Mouse (Mus musculus): ENCODE measurements around the gene Nectin4. TPM values are rescaled to one million over a fixed set of nuclear protein-coding genes. Genes with fewer than 3 reads are reported as not detected.

Gene Nectin4
- polyA plus RNA-seq, 1 experiment from 2014 or later = 18.7 TPM

GRCm38 (mm10) chr1:171345225-171346094 is 24.4 kb upstream of the Nectin4 start, which contains the start of the genes Nit1 and Pfdn2:
Gene Nit1, minus strand, starts transcription at chr1:171345646.
Gene Pfdn2, plus strand, starts transcription at chr1:171345670.
- Histone ChIP-seq H3K4me3 (ENCODE audit: inconsistent target) (peak within 1 kb of the TSS; percentile 99), H3K36me3 (ENCODE audit: inconsistent target) (peaks cover 26% of the 10 kb centered on the region; the same call in 1 of the 2 replicates), H3K27ac (peak within 1 kb of the TSS; percentile 65), H3K79me2 (ENCODE audit: inconsistent target) (peaks cover 57% of the 10 kb centered on the region)
- WGBS (ENCODE audit: missing documents) = under 1% methylated on average over 53 of the region's 53 CpGs

GRCm38 (mm10) chr1:171346095-171346450 is 23.8 kb upstream of the Nectin4 start:
- H3K27ac ChIP-seq = peak overlapping the region; percentile 65
- 2% methylated on average over 14 of the region's 14 CpGs for WGBS (ENCODE audit: missing documents)
- peaks cover 22% of the 10 kb centered on the region; the same call in 1 of the 2 replicates for H3K36me3 ChIP-seq (ENCODE audit: inconsistent target)
- peak overlapping the region; percentile 99 for H3K4me3 ChIP-seq (ENCODE audit: inconsistent target)
- H3K79me2 ChIP-seq (ENCODE audit: inconsistent target) = peaks cover 63% of the 10 kb centered on the region

- Histone ChIP-seq H3K79me2 (ENCODE audit: inconsistent target) (peaks cover 89% of the 10 kb centered on the region), H3K27ac (no peak overlapping the region), H3K36me3 (ENCODE audit: inconsistent target) (no peaks in the 10 kb centered on the region), H3K4me3 (ENCODE audit: inconsistent target) (no peak overlapping the region)
- 89% methylated on average over 3 of the region's 3 CpGs for WGBS (ENCODE audit: missing documents)
These were observed 21.2 kb upstream of the Nectin4 start for GRCm38 (mm10) chr1:171348665-171349064.

GRCm38 (mm10) chr1:171349210-171349609 is 20.7 kb upstream of the Nectin4 start:
- Histone ChIP-seq H3K36me3 (ENCODE audit: inconsistent target) (no peaks in the 10 kb centered on the region), H3K79me2 (ENCODE audit: inconsistent target) (peaks cover 94% of the 10 kb centered on the region), H3K27ac (no peak overlapping the region), H3K4me3 (ENCODE audit: inconsistent target) (no peak overlapping the region)
- WGBS (ENCODE audit: missing documents) = 93% methylated on average over 2 of the region's 2 CpGs

GRCm38 (mm10) chr1:171355812-171356340 is 14.0 kb upstream of the Nectin4 start:
- 76% methylated on average over 5 of the region's 5 CpGs for WGBS (ENCODE audit: missing documents)
- H3K36me3 ChIP-seq (ENCODE audit: inconsistent target) = peaks cover 29% of the 10 kb centered on the region; the same call in 1 of the 2 replicates

GRCm38 (mm10) chr1:171356814-171357213 is 13.1 kb upstream of the Nectin4 start:
- peaks cover 29% of the 10 kb centered on the region; the same call in 1 of the 2 replicates for H3K36me3 ChIP-seq (ENCODE audit: inconsistent target)
- H3K4me3 ChIP-seq (ENCODE audit: inconsistent target) = no peak overlapping the region
- no peak overlapping the region for H3K27ac ChIP-seq
- 100% methylated on average over 2 of the region's 2 CpGs for WGBS (ENCODE audit: missing documents)
- H3K79me2 ChIP-seq (ENCODE audit: inconsistent target) = peaks cover 46% of the 10 kb centered on the region

More at GRCm38 (mm10) chr1:171355812-171356340, 14.0 kb upstream of the Nectin4 start:
- Histone ChIP-seq H3K79me2 (ENCODE audit: inconsistent target) (peaks cover 55% of the 10 kb centered on the region), H3K4me3 (ENCODE audit: inconsistent target) (no peak overlapping the region), H3K27ac (no peak overlapping the region)

- 82% methylated on average over 3 of the region's 4 CpGs for WGBS (ENCODE audit: missing documents)
These were observed 11.5 kb upstream of the Nectin4 start for GRCm38 (mm10) chr1:171358421-171358820.

GRCm38 (mm10) chr1:171360253-171360652 is 9.6 kb upstream of the Nectin4 start:
- H3K79me2 ChIP-seq (ENCODE audit: inconsistent target) = peaks cover 11% of the 10 kb centered on the region; the same call in 1 of the 2 replicates
- peak overlapping the region; percentile 23; the same call in 1 of the 2 replicates for H3K4me3 ChIP-seq (ENCODE audit: inconsistent target)
- no peak overlapping the region for H3K27ac ChIP-seq
- WGBS (ENCODE audit: missing documents) = 33% methylated on average over 26 of the region's 26 CpGs
- peaks cover 29% of the 10 kb centered on the region; the same call in 1 of the 2 replicates for H3K36me3 ChIP-seq (ENCODE audit: inconsistent target)

More at GRCm38 (mm10) chr1:171358421-171358820, 11.5 kb upstream of the Nectin4 start:
- Histone ChIP-seq H3K27ac (no peak overlapping the region), H3K4me3 (ENCODE audit: inconsistent target) (no peak overlapping the region), H3K36me3 (ENCODE audit: inconsistent target) (peaks cover 29% of the 10 kb centered on the region; the same call in 1 of the 2 replicates), H3K79me2 (ENCODE audit: inconsistent target) (peaks cover 29% of the 10 kb centered on the region)

GRCm38 (mm10) chr1:171360656-171361055 is 9.2 kb upstream of the Nectin4 start, which contains the start of gene Klhdc9:
Gene Klhdc9, minus strand, starts transcription at chr1:171360798.
- peaks cover 29% of the 10 kb centered on the region; the same call in 1 of the 2 replicates for H3K36me3 ChIP-seq (ENCODE audit: inconsistent target)
- H3K79me2 ChIP-seq (ENCODE audit: inconsistent target) = peaks cover 7% of the 10 kb centered on the region; the same call in 1 of the 2 replicates
- H3K4me3 ChIP-seq (ENCODE audit: inconsistent target) = peak within 1 kb of the TSS; percentile 23
- WGBS (ENCODE audit: missing documents) = 5% methylated on average over 19 of the region's 21 CpGs
- H3K27ac ChIP-seq = no peak within 1 kb of the TSS

- Histone ChIP-seq H3K27ac (no peak overlapping the region), H3K79me2 (ENCODE audit: inconsistent target) (peaks cover 2% of the 10 kb centered on the region; the same call in 1 of the 2 replicates), H3K36me3 (ENCODE audit: inconsistent target) (peaks cover 28% of the 10 kb centered on the region; the same call in 1 of the 2 replicates), H3K4me3 (ENCODE audit: inconsistent target) (peak overlapping the region; percentile 23)
- WGBS (ENCODE audit: missing documents) = 53% methylated on average over 16 of the region's 16 CpGs
These were observed 8.5 kb upstream of the Nectin4 start for GRCm38 (mm10) chr1:171361106-171362103.

- H3K79me2 ChIP-seq (ENCODE audit: inconsistent target) = peaks cover 8% of the 10 kb centered on the region; the same call in 1 of the 2 replicates
- WGBS (ENCODE audit: missing documents) = 45% methylated on average over 7 of the region's 7 CpGs
- no peaks in the 10 kb centered on the region for H3K36me3 ChIP-seq (ENCODE audit: inconsistent target)
- peak overlapping the region; percentile 21; the same call in 1 of the 2 replicates for H3K27ac ChIP-seq
- H3K4me3 ChIP-seq (ENCODE audit: inconsistent target) = no peak overlapping the region
These were observed 4.0 kb upstream of the Nectin4 start for GRCm38 (mm10) chr1:171365934-171366333.

- H3K36me3 ChIP-seq (ENCODE audit: inconsistent target) = no peaks in the 10 kb centered on the region
- H3K4me3 ChIP-seq (ENCODE audit: inconsistent target) = no peak overlapping the region
- peaks cover 51% of the 10 kb centered on the region; the same call in 1 of the 2 replicates for H3K79me2 ChIP-seq (ENCODE audit: inconsistent target)
- H3K27ac ChIP-seq = no peak overlapping the region
- WGBS (ENCODE audit: missing documents) = 91% methylated on average over 3 of the region's 3 CpGs
These were observed 3.0 kb downstream of the Nectin4 start for GRCm38 (mm10) chr1:171372880-171373279.

- Histone ChIP-seq H3K36me3 (ENCODE audit: inconsistent target) (no peaks in the 10 kb centered on the region), H3K27ac (no peak overlapping the region), H3K79me2 (ENCODE audit: inconsistent target) (peaks cover 57% of the 10 kb centered on the region; the same call in 1 of the 2 replicates), H3K4me3 (ENCODE audit: inconsistent target) (no peak overlapping the region)
- WGBS (ENCODE audit: missing documents) = 35% methylated on average over 4 of the region's 4 CpGs
These were observed 4.0 kb downstream of the Nectin4 start for GRCm38 (mm10) chr1:171373946-171374345.

Measured in macrophage (primary cell).